Mouse (Mus musculus): ENCODE data around the gene Fam84a. TPM values are rescaled to one million over a fixed set of nuclear protein-coding genes. Genes with fewer than 3 reads are reported as not detected.

Gene Fam84a
- 52.2 and 58.4 TPM in 2 replicates for polyA plus RNA-seq (2021; fragmentation: Nextera tagmentation)
- long read RNA-seq, experiment 1, full-length matches to known transcripts = 57 of 129 reads
- long read RNA-seq, experiment 1, partial matches to known transcripts = 0 of 129 reads
- long read RNA-seq, experiment 1, other reads (novel, unspliced or antisense) = 72 of 129 reads
- long read RNA-seq, experiment 2, full-length matches to known transcripts = 428 of 496 reads
- long read RNA-seq, experiment 2, partial matches to known transcripts = 0 of 496 reads
- long read RNA-seq, experiment 2, other reads (novel, unspliced or antisense) = 68 of 496 reads

GRCm38 (mm10) chr12:14151921-14152320, at the start of gene Fam84a:
Gene Fam84a (minus strand): TSS chr12:14152054.

